Mouse (Mus musculus): ENCODE data around the gene Cdk2. TPM values are rescaled to one million over a fixed set of nuclear protein-coding genes. Genes with fewer than 3 reads are reported as not detected.

The Cdk2 gene
- polyA plus RNA-seq, 1 experiment from 2014 or later, result 109 TPM

- Histone ChIP-seq H3K27ac (ENCODE audit: poor library complexity, severe bottlenecking) (no peak overlapping the region), H3K9me3 (replicated peaks) (no peaks in the 10 kb centered on the region), H3K27me3 (replicated peaks) (peaks cover 7% of the 10 kb centered on the region; the same call in 1 of the 2 replicates), H3K4me3 (peak overlapping the region; percentile 69), H3K36me3 (peaks cover 7% of the 10 kb centered on the region; the same call in 1 of the 2 replicates), H3K4me2 (peak overlapping the region; percentile 78), H3K4me1 (replicated peaks) (peaks cover 6% of the 10 kb centered on the region; the same call in 1 of the 2 replicates), H3K9ac (peak overlapping the region; percentile 72)
- ATAC-seq (ENCODE audit: insufficient number of reproducible peaks, low FRiP score), result peak; percentile 29; the same call in 1 of the 2 replicates
- WGBS, result 1% methylated on average over 41 of the region's 42 CpGs
Measured at GRCm38 (mm10) chr10:128668790-128669672, 35.8 kb downstream of the Cdk2 start.

GRCm38 (mm10) chr10:128665806-128666205 is 39.0 kb downstream of the Cdk2 start:
- no peaks in the 10 kb centered on the region for H3K36me3 ChIP-seq
- WGBS, result 98% methylated on average over 2 of the region's 2 CpGs
- H3K4me1 ChIP-seq (replicated peaks), result peaks cover 6% of the 10 kb centered on the region; the same call in 1 of the 2 replicates
- no peak overlapping the region for H3K9ac ChIP-seq
- H3K9me3 ChIP-seq (replicated peaks), result no peaks in the 10 kb centered on the region
- no peak overlapping the region for H3K4me2 ChIP-seq
- H3K27me3 ChIP-seq (replicated peaks), result peaks cover 7% of the 10 kb centered on the region
- no peak overlapping the region for H3K4me3 ChIP-seq
- no peak for ATAC-seq (ENCODE audit: insufficient number of reproducible peaks, low FRiP score)
- no peak overlapping the region for H3K27ac ChIP-seq (ENCODE audit: poor library complexity, severe bottlenecking)

- peaks cover 4% of the 10 kb centered on the region for H3K27me3 ChIP-seq (replicated peaks)
- WGBS, result 66% methylated on average over 3 of the region's 3 CpGs
- H3K9me3 ChIP-seq (replicated peaks), result no peaks in the 10 kb centered on the region
- no peak overlapping the region for H3K4me3 ChIP-seq
- H3K27ac ChIP-seq (ENCODE audit: poor library complexity, severe bottlenecking), result no peak overlapping the region
- ATAC-seq (ENCODE audit: insufficient number of reproducible peaks, low FRiP score), result no peak
- peaks cover 6% of the 10 kb centered on the region; the same call in 1 of the 2 replicates for H3K4me1 ChIP-seq (replicated peaks)
- no peaks in the 10 kb centered on the region for H3K36me3 ChIP-seq
- no peak overlapping the region for H3K9ac ChIP-seq
- H3K4me2 ChIP-seq, result no peak overlapping the region
Measured at GRCm38 (mm10) chr10:128665307-128665706, 39.5 kb downstream of the Cdk2 start.

GRCm38 (mm10) chr10:128664808-128665207 is 40.0 kb downstream of the Cdk2 start:
- Histone ChIP-seq H3K4me2 (no peak overlapping the region), H3K4me1 (replicated peaks) (peaks cover 6% of the 10 kb centered on the region; the same call in 1 of the 2 replicates), H3K9ac (no peak overlapping the region), H3K27me3 (replicated peaks) (no peaks in the 10 kb centered on the region; the same call in 1 of the 2 replicates), H3K27ac (ENCODE audit: poor library complexity, severe bottlenecking) (no peak overlapping the region), H3K4me3 (no peak overlapping the region), H3K36me3 (no peaks in the 10 kb centered on the region), H3K9me3 (replicated peaks) (no peaks in the 10 kb centered on the region)
- no peak for ATAC-seq (ENCODE audit: insufficient number of reproducible peaks, low FRiP score)
- WGBS, result 66% methylated on average over 3 of the region's 3 CpGs

GRCm38 (mm10) chr10:128663441-128664220 is 41.2 kb downstream of the Cdk2 start:
- Histone ChIP-seq H3K9ac (no peak overlapping the region), H3K4me2 (no peak overlapping the region), H3K9me3 (replicated peaks) (no peaks in the 10 kb centered on the region), H3K36me3 (no peaks in the 10 kb centered on the region), H3K27ac (ENCODE audit: poor library complexity, severe bottlenecking) (no peak overlapping the region), H3K4me3 (no peak overlapping the region), H3K27me3 (replicated peaks) (no peaks in the 10 kb centered on the region; the same call in 1 of the 2 replicates), H3K4me1 (replicated peaks) (peaks cover 3% of the 10 kb centered on the region; the same call in 1 of the 2 replicates)
- no peak for ATAC-seq (ENCODE audit: insufficient number of reproducible peaks, low FRiP score)
- WGBS, result 40% methylated on average over 5 of the region's 5 CpGs

- Histone ChIP-seq H3K27me3 (replicated peaks) (no peaks in the 10 kb centered on the region; the same call in 1 of the 2 replicates), H3K4me3 (no peak overlapping the region), H3K4me2 (no peak overlapping the region), H3K4me1 (replicated peaks) (no peaks in the 10 kb centered on the region), H3K9ac (no peak overlapping the region), H3K27ac (ENCODE audit: poor library complexity, severe bottlenecking) (no peak overlapping the region), H3K9me3 (replicated peaks) (no peaks in the 10 kb centered on the region), H3K36me3 (no peaks in the 10 kb centered on the region)
- ATAC-seq (ENCODE audit: insufficient number of reproducible peaks, low FRiP score), result no peak
Measured at GRCm38 (mm10) chr10:128662465-128662864, 42.4 kb downstream of the Cdk2 start.

GRCm38 (mm10) chr10:128659490-128659889 is 45.3 kb downstream of the Cdk2 start:
- 43% methylated on average over 9 of the region's 9 CpGs for WGBS
- Histone ChIP-seq H3K4me1 (replicated peaks) (peaks cover 4% of the 10 kb centered on the region), H3K9me3 (replicated peaks) (no peaks in the 10 kb centered on the region), H3K36me3 (no peaks in the 10 kb centered on the region), H3K4me3 (no peak overlapping the region), H3K4me2 (no peak overlapping the region), H3K27ac (ENCODE audit: poor library complexity, severe bottlenecking) (no peak overlapping the region), H3K27me3 (replicated peaks) (no peaks in the 10 kb centered on the region; the same call in 1 of the 2 replicates), H3K9ac (no peak overlapping the region)
- no peak for ATAC-seq (ENCODE audit: insufficient number of reproducible peaks, low FRiP score)

- ATAC-seq (ENCODE audit: insufficient number of reproducible peaks, low FRiP score), result no peak
- H3K27me3 ChIP-seq (replicated peaks), result no peaks in the 10 kb centered on the region; the same call in 1 of the 2 replicates
Measured at GRCm38 (mm10) chr10:128657844-128658243, 47.0 kb downstream of the Cdk2 start.

GRCm38 (mm10) chr10:128656731-128657130 is 48.1 kb downstream of the Cdk2 start:
- Histone ChIP-seq H3K9me3 (replicated peaks) (no peaks in the 10 kb centered on the region), H3K9ac (no peak overlapping the region), H3K4me3 (no peak overlapping the region), H3K36me3 (no peaks in the 10 kb centered on the region), H3K27me3 (replicated peaks) (no peaks in the 10 kb centered on the region), H3K4me2 (no peak overlapping the region), H3K4me1 (replicated peaks) (peaks cover 4% of the 10 kb centered on the region), H3K27ac (ENCODE audit: poor library complexity, severe bottlenecking) (no peak overlapping the region)
- ATAC-seq (ENCODE audit: insufficient number of reproducible peaks, low FRiP score), result no peak
- 97% methylated on average over 1 of the region's 1 CpGs for WGBS

More at GRCm38 (mm10) chr10:128657844-128658243, 47.0 kb downstream of the Cdk2 start:
- H3K4me2 ChIP-seq, result no peak overlapping the region
- no peak overlapping the region for H3K4me3 ChIP-seq
- H3K36me3 ChIP-seq, result no peaks in the 10 kb centered on the region
- 57% methylated on average over 9 of the region's 9 CpGs for WGBS
- peaks cover 4% of the 10 kb centered on the region for H3K4me1 ChIP-seq (replicated peaks)
- H3K9me3 ChIP-seq (replicated peaks), result no peaks in the 10 kb centered on the region
- H3K27ac ChIP-seq (ENCODE audit: poor library complexity, severe bottlenecking), result no peak overlapping the region
- H3K9ac ChIP-seq, result no peak overlapping the region

GRCm38 (mm10) chr10:128655254-128655653 is 49.6 kb downstream of the Cdk2 start:
- no peaks in the 10 kb centered on the region for H3K9me3 ChIP-seq (replicated peaks)
- H3K4me2 ChIP-seq, result no peak overlapping the region
- no peak overlapping the region for H3K4me3 ChIP-seq
- no peak overlapping the region for H3K27ac ChIP-seq (ENCODE audit: poor library complexity, severe bottlenecking)
- H3K4me1 ChIP-seq (replicated peaks), result peaks cover 4% of the 10 kb centered on the region
- ATAC-seq (ENCODE audit: insufficient number of reproducible peaks, low FRiP score), result no peak
- H3K27me3 ChIP-seq (replicated peaks), result no peaks in the 10 kb centered on the region
- 30% methylated on average over 3 of the region's 3 CpGs for WGBS
- H3K36me3 ChIP-seq, result no peaks in the 10 kb centered on the region
- no peak overlapping the region for H3K9ac ChIP-seq

- WGBS, result 71% methylated on average over 4 of the region's 4 CpGs
- Histone ChIP-seq H3K4me2 (no peak overlapping the region), H3K27ac (ENCODE audit: poor library complexity, severe bottlenecking) (no peak overlapping the region), H3K4me1 (replicated peaks) (peaks cover 4% of the 10 kb centered on the region), H3K36me3 (no peaks in the 10 kb centered on the region), H3K4me3 (no peak overlapping the region), H3K9me3 (replicated peaks) (no peaks in the 10 kb centered on the region), H3K9ac (no peak overlapping the region), H3K27me3 (replicated peaks) (no peaks in the 10 kb centered on the region)
- ATAC-seq (ENCODE audit: insufficient number of reproducible peaks, low FRiP score), result no peak
Measured at GRCm38 (mm10) chr10:128653866-128654265, 51.0 kb downstream of the Cdk2 start.
